Mouse (Mus musculus) liver, adult 2 months (tissue): ENCODE data around the gene Sgsm1.

Experiments used
- CTCF ChIP-seq: fragments of 200-500 bp; IDR thresholded peaks from 2 replicates; pipeline ENCODE4 v1.5.1; 2011; ENCODE audit warnings: low read depth, low read length, control low read depth
- POLR2A ChIP-seq: fragments of 200-500 bp; IDR thresholded peaks from 2 replicates; pipeline ENCODE4 v1.6.1; 2011; ENCODE audit warnings: low read length, control low read depth; ENCODE audit not compliant: insufficient read depth; ENCODE audit errors: extremely low read depth

GRCm38 (mm10) chr5:113304527-113304926 lies 6.1 kb downstream of the Sgsm1 start:
- TF ChIP-seq POLR2A: no peak
- TF ChIP-seq CTCF: no peak
